Mouse (Mus musculus): ENCODE data around the gene Bmper. TPM values are rescaled to one million over a fixed set of nuclear protein-coding genes. Genes with fewer than 3 reads are reported as not detected.

Bmper gene
- polyA plus RNA-seq, 1 experiment, result not detected

GRCm38 (mm10) chr9:23268609-23269008 is 45.7 kb downstream of the Bmper start:
- Histone ChIP-seq H3K4me1 (ENCODE audit: control insufficient read depth, insufficient read depth, low read length) (no peaks in the 10 kb centered on the region), H3K4me3 (ENCODE audit: insufficient read depth, low read depth, low read length) (no peak overlapping the region), H3K27ac (ENCODE audit: insufficient read depth, low read depth, low read length) (no peak overlapping the region)
- WGBS, result 24% methylated on average over 7 of the region's 7 CpGs
- TF ChIP-seq CTCF (IDR thresholded peaks at IDR 0.05; ENCODE audit: insufficient read depth, low read depth, low read length) (no peak), POLR2A (IDR thresholded peaks at IDR 0.05; ENCODE audit: insufficient read depth, low read depth, low read length) (no peak)

GRCm38 (mm10) chr9:23269087-23269486 is 46.2 kb downstream of the Bmper start:
- Histone ChIP-seq H3K4me1 (ENCODE audit: control insufficient read depth, insufficient read depth, low read length) (no peaks in the 10 kb centered on the region), H3K4me3 (ENCODE audit: insufficient read depth, low read depth, low read length) (no peak overlapping the region), H3K27ac (ENCODE audit: insufficient read depth, low read depth, low read length) (no peak overlapping the region)
- 20% methylated on average over 2 of the region's 2 CpGs for WGBS
- TF ChIP-seq POLR2A (IDR thresholded peaks at IDR 0.05; ENCODE audit: insufficient read depth, low read depth, low read length) (no peak), CTCF (IDR thresholded peaks at IDR 0.05; ENCODE audit: insufficient read depth, low read depth, low read length) (no peak)

GRCm38 (mm10) chr9:23276244-23276643 is 53.4 kb downstream of the Bmper start:
- Histone ChIP-seq H3K4me1 (ENCODE audit: control insufficient read depth, insufficient read depth, low read length) (no peaks in the 10 kb centered on the region), H3K4me3 (ENCODE audit: insufficient read depth, low read depth, low read length) (no peak overlapping the region), H3K27ac (ENCODE audit: insufficient read depth, low read depth, low read length) (no peak overlapping the region)
- WGBS, result 89% methylated on average over 4 of the region's 4 CpGs
- TF ChIP-seq POLR2A (IDR thresholded peaks at IDR 0.05; ENCODE audit: insufficient read depth, low read depth, low read length) (no peak), CTCF (IDR thresholded peaks at IDR 0.05; ENCODE audit: insufficient read depth, low read depth, low read length) (no peak)

- no peak overlapping the region for H3K4me3 ChIP-seq (ENCODE audit: insufficient read depth, low read depth, low read length)
- H3K4me1 ChIP-seq (ENCODE audit: control insufficient read depth, insufficient read depth, low read length), result no peaks in the 10 kb centered on the region
- 79% methylated on average over 4 of the region's 4 CpGs for WGBS
- TF ChIP-seq POLR2A (IDR thresholded peaks at IDR 0.05; ENCODE audit: insufficient read depth, low read depth, low read length) (no peak), CTCF (IDR thresholded peaks at IDR 0.05; ENCODE audit: insufficient read depth, low read depth, low read length) (no peak)
- H3K27ac ChIP-seq (ENCODE audit: insufficient read depth, low read depth, low read length), result no peak overlapping the region
Measured at GRCm38 (mm10) chr9:23284940-23285460, 62.1 kb downstream of the Bmper start.

GRCm38 (mm10) chr9:23293574-23293973 is 70.7 kb downstream of the Bmper start:
- 94% methylated on average over 3 of the region's 3 CpGs for WGBS
- H3K27ac ChIP-seq (ENCODE audit: insufficient read depth, low read depth, low read length), result no peak overlapping the region
- no peak for TF ChIP-seq POLR2A (IDR thresholded peaks at IDR 0.05; ENCODE audit: insufficient read depth, low read depth, low read length)
- TF ChIP-seq CTCF (IDR thresholded peaks at IDR 0.05; ENCODE audit: insufficient read depth, low read depth, low read length), result no peak
- no peak overlapping the region for H3K4me3 ChIP-seq (ENCODE audit: insufficient read depth, low read depth, low read length)
- no peaks in the 10 kb centered on the region for H3K4me1 ChIP-seq (ENCODE audit: control insufficient read depth, insufficient read depth, low read length)

GRCm38 (mm10) chr9:23295569-23295968 is 72.7 kb downstream of the Bmper start:
- 78% methylated on average over 6 of the region's 6 CpGs for WGBS
- no peaks in the 10 kb centered on the region for H3K4me1 ChIP-seq (ENCODE audit: control insufficient read depth, insufficient read depth, low read length)
- H3K27ac ChIP-seq (ENCODE audit: insufficient read depth, low read depth, low read length), result no peak overlapping the region
- no peak for TF ChIP-seq POLR2A (IDR thresholded peaks at IDR 0.05; ENCODE audit: insufficient read depth, low read depth, low read length)
- no peak for TF ChIP-seq CTCF (IDR thresholded peaks at IDR 0.05; ENCODE audit: insufficient read depth, low read depth, low read length)
- H3K4me3 ChIP-seq (ENCODE audit: insufficient read depth, low read depth, low read length), result no peak overlapping the region

GRCm38 (mm10) chr9:23297491-23298170 is 74.8 kb downstream of the Bmper start:
- no peak for TF ChIP-seq POLR2A (IDR thresholded peaks at IDR 0.05; ENCODE audit: insufficient read depth, low read depth, low read length)
- TF ChIP-seq CTCF (IDR thresholded peaks at IDR 0.05; ENCODE audit: insufficient read depth, low read depth, low read length), result no peak
- Histone ChIP-seq H3K4me3 (ENCODE audit: insufficient read depth, low read depth, low read length) (no peak overlapping the region), H3K4me1 (ENCODE audit: control insufficient read depth, insufficient read depth, low read length) (no peaks in the 10 kb centered on the region), H3K27ac (ENCODE audit: insufficient read depth, low read depth, low read length) (no peak overlapping the region)
- WGBS, result 89% methylated on average over 8 of the region's 8 CpGs

GRCm38 (mm10) chr9:23300376-23300775 is 77.5 kb downstream of the Bmper start:
- Histone ChIP-seq H3K4me3 (ENCODE audit: insufficient read depth, low read depth, low read length) (no peak overlapping the region), H3K4me1 (ENCODE audit: control insufficient read depth, insufficient read depth, low read length) (no peaks in the 10 kb centered on the region), H3K27ac (ENCODE audit: insufficient read depth, low read depth, low read length) (no peak overlapping the region)
- TF ChIP-seq POLR2A (IDR thresholded peaks at IDR 0.05; ENCODE audit: insufficient read depth, low read depth, low read length) (no peak), CTCF (IDR thresholded peaks at IDR 0.05; ENCODE audit: insufficient read depth, low read depth, low read length) (no peak)
- WGBS, result 93% methylated on average over 8 of the region's 8 CpGs

GRCm38 (mm10) chr9:23305681-23306080 is 82.8 kb downstream of the Bmper start:
- H3K4me1 ChIP-seq (ENCODE audit: control insufficient read depth, insufficient read depth, low read length), result no peaks in the 10 kb centered on the region
- no peak overlapping the region for H3K27ac ChIP-seq (ENCODE audit: insufficient read depth, low read depth, low read length)
- TF ChIP-seq POLR2A (IDR thresholded peaks at IDR 0.05; ENCODE audit: insufficient read depth, low read depth, low read length) (no peak), CTCF (IDR thresholded peaks at IDR 0.05; ENCODE audit: insufficient read depth, low read depth, low read length) (no peak)
- WGBS, result 81% methylated on average over 4 of the region's 4 CpGs
- H3K4me3 ChIP-seq (ENCODE audit: insufficient read depth, low read depth, low read length), result no peak overlapping the region
